Mouse (Mus musculus) forebrain, embryonic 15.5 days (tissue): ENCODE data around the gene Robo4. TPM values are rescaled to one million over a fixed set of nuclear protein-coding genes. Genes with fewer than 3 reads are reported as not detected.
A peak's percentile ranks its signal among the peaks of the same experiment; 100 is the strongest.

Experiments
- ATAC-seq: fragments of 200-750 bp; cut with Nextera tagmentation; replicated peaks from 2 replicates; pipeline ENCODE4 v1.8.0; 2017; ENCODE audit warnings: mild to moderate bottlenecking, moderate TSS enrichment, moderate library complexity
- H3K27ac ChIP-seq: fragments of 300-500 bp; sonication (generic); replicated peaks from 2 replicates; pipeline ENCODE4 v1.5.1; 2015; ENCODE audit warnings: mild to moderate bottlenecking, inconsistent platforms
- H3K27me3 ChIP-seq: fragments of 300-500 bp; sonication (generic); 2 replicates; pipeline ENCODE4 v1.6.1; 2015; ENCODE audit warnings: inconsistent platforms
- H3K36me3 ChIP-seq: fragments of 300-500 bp; sonication (generic); 2 replicates; pipeline ENCODE4 v1.6.1; 2015; ENCODE audit warnings: mild to moderate bottlenecking, inconsistent platforms
- H3K4me1 ChIP-seq: fragments of 300-500 bp; sonication (generic); 2 replicates; pipeline ENCODE4 v1.6.1; 2015; ENCODE audit warnings: inconsistent platforms
- H3K4me2 ChIP-seq: fragments of 300-500 bp; sonication (generic); replicated peaks from 2 replicates; pipeline ENCODE4 v1.6.1; 2015; ENCODE audit warnings: mild to moderate bottlenecking, inconsistent platforms
- H3K4me3 ChIP-seq: fragments of 300-500 bp; sonication (generic); 2 replicates; pipeline ENCODE4 v1.5.1; 2015; ENCODE audit warnings: mild to moderate bottlenecking, inconsistent platforms
- H3K9ac ChIP-seq: fragments of 300-500 bp; sonication (generic); replicated peaks from 2 replicates; pipeline ENCODE4 v1.6.1; 2015; ENCODE audit warnings: mild to moderate bottlenecking, inconsistent platforms
- H3K9me3 ChIP-seq: fragments of 300-500 bp; sonication (generic); 2 replicates; pipeline ENCODE4 v1.6.1; 2016; ENCODE audit warnings: inconsistent platforms
- WGBS: fragments of 180-500 bp; shearing (Covaris S2); methylation state at CpG from one replicate; pipeline ENCODE4 v1.1.7; 2015; ENCODE audit warnings: mixed read lengths; 5-methylcytosine and 5-hydroxymethylcytosine counted together
- polyA plus RNA-seq: library from polyadenylated mRNA; unstranded; fragments of >200 nt; fragmentation: Nextera tagmentation; extraction: Ambion mirVana; gene quantifications from 2 replicates; pipeline ENCODE4 v1.2.1, GENCODE M21; 2015

Robo4 gene
- polyA plus RNA-seq, 1 experiment from 2014 or later, result 3.3 TPM

DNA sequence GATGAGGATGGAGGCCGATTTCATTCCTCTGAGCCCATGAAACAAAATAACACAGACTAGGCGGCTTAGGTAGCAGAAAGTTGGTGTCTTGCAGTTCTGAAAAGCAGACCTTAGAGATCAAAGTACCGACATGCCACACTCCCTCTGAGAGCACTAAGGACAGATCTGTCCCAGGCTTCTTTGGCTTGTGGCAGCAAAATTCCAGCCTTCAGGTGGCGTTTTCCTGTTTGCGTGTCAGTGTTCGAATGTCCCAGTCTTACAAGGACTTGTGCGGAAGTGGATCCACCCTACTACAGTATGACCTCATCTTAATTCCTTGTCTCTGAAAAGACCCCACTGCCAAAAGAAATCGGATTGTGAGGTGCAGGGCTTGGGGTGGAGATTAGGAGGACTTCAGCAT is 32.8 kb upstream of the Robo4 start:
- H3K36me3 ChIP-seq, result no peaks in the 10 kb centered on the region
- no peak for ATAC-seq
- no peak overlapping the region for H3K27ac ChIP-seq
- no peak overlapping the region for H3K9ac ChIP-seq
- H3K27me3 ChIP-seq, result no peaks in the 10 kb centered on the region
- no peaks in the 10 kb centered on the region for H3K9me3 ChIP-seq
- WGBS, result 82% methylated on average over 8 of the region's 8 CpGs
- no peak overlapping the region for H3K4me3 ChIP-seq
- H3K4me2 ChIP-seq, result no peak overlapping the region
- H3K4me1 ChIP-seq, result no peaks in the 10 kb centered on the region

DNA sequence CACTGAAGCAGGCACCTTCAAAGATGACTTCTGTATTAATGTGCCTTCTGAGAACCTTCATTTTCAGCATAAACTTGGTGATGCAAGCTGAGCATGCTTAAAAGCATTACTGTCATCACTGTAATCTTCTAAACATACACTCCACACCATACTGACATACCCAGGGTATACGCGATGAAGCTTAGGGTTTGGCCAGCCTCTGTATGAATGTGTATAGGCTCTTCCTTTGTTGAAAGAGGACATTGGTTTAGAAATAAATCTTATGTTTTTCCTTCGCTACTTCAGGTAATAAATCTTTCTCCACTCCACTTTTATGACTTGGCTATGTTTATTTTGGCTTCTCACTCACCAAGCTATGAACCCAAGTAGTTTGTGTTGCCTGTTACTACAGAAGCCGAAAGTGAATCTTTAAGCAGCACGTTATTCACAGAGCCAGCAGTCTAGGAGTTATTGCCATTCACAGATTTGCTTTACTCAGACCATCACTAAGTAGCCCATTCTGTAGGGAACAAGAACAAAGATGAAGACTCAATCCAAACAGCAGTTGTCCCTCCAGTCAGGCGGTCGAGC is 30.4 kb upstream of the Robo4 start:
- H3K27ac ChIP-seq, result no peak overlapping the region
- H3K4me2 ChIP-seq, result no peak overlapping the region
- H3K27me3 ChIP-seq, result no peaks in the 10 kb centered on the region
- WGBS, result 90% methylated on average over 7 of the region's 7 CpGs
- no peak overlapping the region for H3K9ac ChIP-seq
- no peaks in the 10 kb centered on the region for H3K36me3 ChIP-seq
- H3K4me1 ChIP-seq, result no peaks in the 10 kb centered on the region
- no peaks in the 10 kb centered on the region for H3K9me3 ChIP-seq
- no peak for ATAC-seq
- no peak overlapping the region for H3K4me3 ChIP-seq

DNA sequence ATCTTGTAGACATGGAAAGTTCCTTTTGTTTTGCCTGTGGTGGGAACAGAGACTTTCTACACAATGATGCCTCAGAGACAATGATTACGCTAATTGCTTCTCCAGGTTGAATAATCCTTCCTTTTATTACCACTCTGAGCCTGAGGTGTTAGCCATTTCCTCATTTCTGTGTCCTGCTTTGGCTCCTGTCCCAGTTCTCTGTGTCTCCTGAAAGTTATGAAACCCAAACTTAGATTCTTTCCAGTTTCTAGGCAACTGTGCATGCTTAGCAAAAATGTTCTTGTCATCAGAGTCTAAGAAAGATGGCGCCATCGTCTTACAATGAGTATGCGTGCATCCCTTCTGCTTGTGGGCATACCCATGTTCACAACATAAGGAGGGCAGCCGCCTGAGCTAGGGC is 26.0 kb upstream of the Robo4 start:
- 78% methylated on average over 5 of the region's 5 CpGs for WGBS
- H3K4me3 ChIP-seq, result no peak overlapping the region
- ATAC-seq, result no peak
- H3K9ac ChIP-seq, result no peak overlapping the region
- H3K27ac ChIP-seq, result no peak overlapping the region
- no peaks in the 10 kb centered on the region for H3K9me3 ChIP-seq
- H3K4me2 ChIP-seq, result no peak overlapping the region
- no peaks in the 10 kb centered on the region for H3K27me3 ChIP-seq
- no peaks in the 10 kb centered on the region for H3K4me1 ChIP-seq
- no peaks in the 10 kb centered on the region for H3K36me3 ChIP-seq

DNA sequence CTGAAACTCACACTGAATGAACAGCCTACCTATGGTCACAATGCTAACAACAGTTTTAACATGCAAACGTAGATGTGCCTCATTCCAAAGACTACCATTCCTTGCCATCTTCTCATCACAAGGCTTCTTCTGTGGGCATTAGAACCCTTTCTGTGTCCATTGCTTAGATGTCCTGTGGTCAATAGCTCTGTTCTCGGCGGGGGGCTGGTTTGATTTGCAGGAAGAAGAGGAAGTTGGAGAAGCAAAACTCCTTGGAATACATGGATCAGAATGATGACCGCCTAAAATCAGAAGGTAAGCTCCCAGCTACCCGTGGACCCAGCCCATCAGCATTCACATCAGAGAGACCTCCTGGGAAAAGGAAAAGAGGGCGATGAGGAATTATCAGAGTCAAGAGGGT is 18.5 kb upstream of the Robo4 start:
- Histone ChIP-seq H3K4me2 (no peak overlapping the region), H3K4me3 (no peak overlapping the region), H3K9ac (no peak overlapping the region), H3K9me3 (no peaks in the 10 kb centered on the region), H3K4me1 (peaks cover 8% of the 10 kb centered on the region), H3K36me3 (no peaks in the 10 kb centered on the region), H3K27ac (no peak overlapping the region), H3K27me3 (no peaks in the 10 kb centered on the region)
- 94% methylated on average over 6 of the region's 6 CpGs for WGBS
- ATAC-seq, result no peak

DNA sequence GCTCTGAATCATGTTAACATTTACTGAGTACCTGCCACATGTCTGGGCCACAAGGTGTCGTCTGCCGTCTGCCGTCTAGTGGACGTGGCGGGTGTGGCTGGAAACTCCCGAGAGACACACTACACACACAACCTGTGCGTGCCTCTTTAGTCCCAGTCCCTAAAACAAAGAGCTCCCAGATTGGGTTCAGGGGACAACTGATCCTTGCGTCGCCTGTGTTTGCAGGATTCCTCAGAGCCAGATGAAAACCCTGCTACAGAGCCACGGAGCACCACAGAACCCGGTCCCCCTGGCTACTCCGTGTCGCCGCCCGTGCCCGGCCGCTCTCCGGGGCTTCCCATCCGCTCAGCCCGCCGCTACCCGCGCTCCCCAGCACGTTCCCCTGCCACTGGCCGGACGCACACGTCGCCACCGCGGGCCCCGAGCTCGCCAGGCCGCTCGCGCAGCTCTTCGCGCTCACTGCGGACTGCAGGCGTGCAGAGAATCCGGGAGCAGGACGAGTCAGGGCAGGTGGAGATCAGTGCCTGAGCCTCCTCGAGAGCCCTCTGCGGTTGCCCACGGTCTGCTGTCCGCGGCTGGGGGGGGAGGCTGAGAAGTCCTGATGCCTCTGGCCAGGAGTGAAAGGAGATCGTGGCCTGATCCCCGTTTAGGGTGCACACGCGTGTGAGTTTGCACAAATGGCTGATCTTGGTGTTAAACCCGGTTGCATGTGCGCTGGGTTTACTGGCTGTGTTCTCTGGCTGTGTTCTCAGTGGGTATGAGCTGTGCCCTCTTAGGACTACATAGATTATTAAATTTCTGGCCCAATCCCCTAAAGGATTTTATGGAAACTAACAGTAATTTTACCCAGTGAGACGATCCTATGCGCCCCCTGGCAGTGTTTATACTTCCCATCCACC is 17.2 kb upstream of the Robo4 start:
- Histone ChIP-seq H3K4me2 (peak overlapping the region; percentile 75), H3K27me3 (no peaks in the 10 kb centered on the region), H3K4me3 (peak overlapping the region; percentile 53), H3K27ac (0 out of 2 replicates have a peak overlapping the region, but pooled peaks have one; percentile 9), H3K9me3 (no peaks in the 10 kb centered on the region), H3K36me3 (no peaks in the 10 kb centered on the region), H3K4me1 (peaks cover 8% of the 10 kb centered on the region), H3K9ac (peak overlapping the region; percentile 67)
- ATAC-seq, result peak; percentile 86
- 7% methylated on average over 54 of the region's 54 CpGs for WGBS

DNA sequence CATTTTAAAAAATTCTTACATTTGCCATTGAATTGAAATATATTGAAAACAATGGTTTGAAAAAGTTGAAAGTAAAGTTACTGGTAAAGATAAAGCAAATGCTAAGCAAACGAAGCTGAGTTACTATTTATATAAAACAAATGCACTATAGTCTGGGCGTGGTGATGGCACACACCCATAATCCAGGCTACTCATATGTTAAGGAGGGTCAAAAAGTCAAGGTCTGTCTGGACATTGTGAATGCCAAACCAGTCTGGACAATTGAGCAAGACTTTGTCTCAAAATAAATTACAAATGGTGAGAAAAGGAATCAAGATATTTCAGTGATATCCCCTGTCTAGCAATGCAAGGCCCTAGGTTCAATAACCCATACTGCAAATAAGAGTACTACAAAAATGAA is 10.8 kb upstream of the Robo4 start:
- Histone ChIP-seq H3K4me2 (no peak overlapping the region), H3K9ac (no peak overlapping the region), H3K4me1 (no peaks in the 10 kb centered on the region), H3K4me3 (no peak overlapping the region), H3K9me3 (no peaks in the 10 kb centered on the region), H3K27me3 (no peaks in the 10 kb centered on the region), H3K36me3 (no peaks in the 10 kb centered on the region), H3K27ac (no peak overlapping the region)
- 81% methylated on average over 2 of the region's 2 CpGs for WGBS
- no peak for ATAC-seq

DNA sequence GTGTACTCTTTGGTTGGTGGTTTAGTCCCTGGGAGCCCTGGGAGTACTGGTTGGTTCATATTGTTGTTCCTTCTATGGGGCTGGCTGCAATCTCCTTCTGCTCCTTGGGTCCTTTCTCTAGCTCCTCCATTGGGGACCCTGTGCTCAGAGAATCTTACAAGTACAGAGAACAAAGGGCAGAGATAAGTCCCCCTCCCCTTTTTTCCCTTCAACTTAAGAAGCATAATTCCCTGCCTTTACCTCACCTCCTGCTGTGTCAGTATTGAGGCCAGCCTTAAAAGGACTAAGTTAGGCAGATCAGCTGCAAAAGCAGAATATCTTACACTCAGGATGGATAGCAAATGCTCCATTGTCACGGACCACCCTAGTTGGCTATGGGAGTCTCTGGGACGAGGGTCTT is 9.6 kb upstream of the Robo4 start:
- H3K4me1 ChIP-seq, result no peaks in the 10 kb centered on the region
- H3K9me3 ChIP-seq, result no peaks in the 10 kb centered on the region
- no peak overlapping the region for H3K4me3 ChIP-seq
- H3K9ac ChIP-seq, result no peak overlapping the region
- ATAC-seq, result no peak
- H3K36me3 ChIP-seq, result no peaks in the 10 kb centered on the region
- H3K27ac ChIP-seq, result no peak overlapping the region
- no peaks in the 10 kb centered on the region for H3K27me3 ChIP-seq
- no peak overlapping the region for H3K4me2 ChIP-seq
- WGBS, result 64% methylated on average over 2 of the region's 2 CpGs

DNA sequence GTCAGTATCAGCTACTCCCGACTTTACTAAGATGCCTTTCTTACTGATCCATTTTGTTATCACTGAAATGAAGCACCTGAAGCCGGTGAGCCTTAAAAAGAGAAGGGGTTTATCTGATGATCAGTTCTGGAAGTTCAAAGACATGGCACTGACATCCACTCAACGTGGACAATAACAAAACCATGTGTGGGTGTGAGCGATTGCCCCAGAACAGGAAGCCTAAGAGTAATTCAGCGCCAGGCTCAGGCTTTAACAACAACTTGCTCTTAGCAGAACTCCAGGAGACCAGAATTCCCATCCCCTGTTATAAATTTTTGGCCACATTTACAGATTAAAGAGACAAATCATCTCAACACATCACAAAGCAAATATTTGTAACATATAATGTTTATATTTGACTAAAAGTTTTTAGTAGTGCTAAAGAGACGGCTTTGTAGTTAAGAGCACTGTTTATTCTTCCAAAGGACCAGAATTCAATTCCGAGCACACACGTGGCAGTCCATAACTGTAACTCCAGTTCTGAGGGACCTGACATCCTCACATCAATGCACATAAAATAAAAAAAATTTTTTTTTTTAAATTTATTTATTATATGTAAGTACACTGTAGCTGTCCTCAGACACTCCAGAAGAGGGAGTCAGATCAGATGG is 8.1 kb upstream of the Robo4 start:
- H3K27ac ChIP-seq, result no peak overlapping the region
- H3K4me2 ChIP-seq, result no peak overlapping the region
- H3K9me3 ChIP-seq, result no peaks in the 10 kb centered on the region
- H3K4me3 ChIP-seq, result no peak overlapping the region
- H3K36me3 ChIP-seq, result no peaks in the 10 kb centered on the region
- ATAC-seq, result no peak
- no peaks in the 10 kb centered on the region for H3K4me1 ChIP-seq
- WGBS, result 79% methylated on average over 8 of the region's 8 CpGs
- no peaks in the 10 kb centered on the region for H3K27me3 ChIP-seq
- no peak overlapping the region for H3K9ac ChIP-seq

DNA sequence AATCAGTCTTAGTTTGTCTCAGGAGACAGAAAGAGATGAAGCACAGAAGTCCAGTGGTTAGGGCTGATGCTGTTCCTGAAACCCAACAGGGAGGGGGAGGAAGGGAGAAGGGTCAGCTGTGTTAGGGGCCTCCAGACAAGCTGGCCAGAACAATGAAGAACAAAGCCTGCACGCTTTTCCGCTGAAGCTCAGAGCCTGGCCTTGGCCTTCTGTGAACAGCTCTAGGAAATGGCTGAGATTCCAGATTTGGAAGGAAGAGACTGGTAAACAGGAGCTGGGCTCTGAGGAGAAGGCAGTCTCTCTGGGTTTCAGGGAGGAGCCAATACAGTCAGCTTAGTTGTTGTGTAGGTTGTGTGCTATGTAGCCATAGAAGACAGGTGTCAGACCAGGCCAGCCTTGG is 1.1 kb upstream of the Robo4 start:
- Histone ChIP-seq H3K27me3 (no peaks in the 10 kb centered on the region), H3K9me3 (no peaks in the 10 kb centered on the region), H3K9ac (no peak overlapping the region), H3K4me2 (no peak overlapping the region), H3K4me3 (no peak overlapping the region), H3K4me1 (no peaks in the 10 kb centered on the region), H3K36me3 (no peaks in the 10 kb centered on the region), H3K27ac (no peak overlapping the region)
- WGBS, result 46% methylated on average over 2 of the region's 2 CpGs
- no peak for ATAC-seq

DNA sequence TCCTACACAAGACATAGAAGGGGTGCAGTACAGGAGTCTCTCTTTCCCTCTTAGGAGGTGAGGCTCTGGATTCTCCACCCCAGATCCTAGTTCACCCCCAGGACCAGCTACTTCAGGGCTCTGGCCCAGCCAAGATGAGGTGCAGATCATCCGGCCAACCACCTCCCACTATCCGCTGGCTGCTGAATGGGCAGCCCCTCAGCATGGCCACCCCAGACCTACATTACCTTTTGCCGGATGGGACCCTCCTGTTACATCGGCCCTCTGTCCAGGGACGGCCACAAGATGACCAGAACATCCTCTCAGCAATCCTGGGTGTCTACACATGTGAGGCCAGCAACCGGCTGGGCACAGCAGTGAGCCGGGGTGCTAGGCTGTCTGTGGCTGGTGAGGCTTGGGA is 804 bp downstream of the Robo4 start:
- no peak overlapping the region for H3K27ac ChIP-seq

DNA sequence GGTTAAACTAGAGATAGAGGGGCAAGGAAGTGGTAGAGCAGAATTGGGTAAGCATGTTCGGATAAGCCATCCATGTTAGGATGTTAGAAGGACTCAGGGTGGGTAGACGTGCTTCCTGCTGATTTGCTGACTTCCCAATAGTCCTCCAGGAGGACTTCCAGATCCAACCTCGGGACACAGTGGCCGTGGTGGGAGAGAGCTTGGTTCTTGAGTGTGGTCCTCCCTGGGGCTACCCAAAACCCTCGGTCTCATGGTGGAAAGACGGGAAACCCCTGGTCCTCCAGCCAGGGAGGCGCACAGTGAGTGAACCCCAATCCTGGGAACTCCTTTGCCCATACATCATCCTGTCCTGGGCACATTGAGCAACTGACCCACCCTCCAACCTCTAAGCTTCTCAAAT is 1.3 kb downstream of the Robo4 start:
- no peak overlapping the region for H3K9ac ChIP-seq
- no peak overlapping the region for H3K4me3 ChIP-seq
- WGBS, result 91% methylated on average over 7 of the region's 7 CpGs
- H3K27ac ChIP-seq, result no peak overlapping the region
- no peak for ATAC-seq
- H3K9me3 ChIP-seq, result no peaks in the 10 kb centered on the region
- no peaks in the 10 kb centered on the region for H3K36me3 ChIP-seq
- 0 out of 2 replicates have a peak, but pooled peaks cover 3% of the 10 kb centered on the region for H3K4me1 ChIP-seq
- H3K4me2 ChIP-seq, result no peak overlapping the region
- H3K27me3 ChIP-seq, result no peaks in the 10 kb centered on the region

More for the DNA sequence above, 804 bp downstream of the Robo4 start:
- no peak overlapping the region for H3K4me2 ChIP-seq
- H3K36me3 ChIP-seq, result no peaks in the 10 kb centered on the region
- H3K4me3 ChIP-seq, result no peak overlapping the region
- no peaks in the 10 kb centered on the region for H3K4me1 ChIP-seq
- H3K9ac ChIP-seq, result no peak overlapping the region
- H3K27me3 ChIP-seq, result no peaks in the 10 kb centered on the region
- 87% methylated on average over 7 of the region's 7 CpGs for WGBS
- H3K9me3 ChIP-seq, result no peaks in the 10 kb centered on the region
- no peak for ATAC-seq

DNA sequence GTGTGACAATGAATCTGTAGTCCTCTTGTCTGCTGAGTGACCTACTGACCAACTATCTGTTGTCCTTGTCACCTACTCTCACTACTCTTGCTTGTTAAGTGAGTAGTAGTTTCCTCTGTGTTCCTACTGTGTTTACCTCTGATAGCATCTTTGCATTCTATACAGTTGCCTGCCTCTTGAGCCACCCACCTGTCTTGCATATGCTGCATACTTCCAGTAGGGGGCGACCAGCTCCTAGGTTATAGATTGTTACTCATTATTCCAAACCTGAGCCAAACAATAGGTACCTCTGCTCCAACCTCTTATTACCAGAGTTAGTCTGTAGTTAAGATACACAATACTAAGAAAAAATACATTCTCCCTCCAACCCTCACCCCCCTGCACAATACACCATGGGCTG is 4.7 kb downstream of the Robo4 start:
- 0% methylated on average over 1 of the region's 1 CpGs for WGBS
- Histone ChIP-seq H3K4me1 (0 out of 2 replicates have a peak, but pooled peaks cover 6% of the 10 kb centered on the region), H3K36me3 (no peaks in the 10 kb centered on the region)

More for the DNA sequence above, 4.7 kb downstream of the Robo4 start:
- Histone ChIP-seq H3K4me2 (no peak overlapping the region), H3K9me3 (no peaks in the 10 kb centered on the region), H3K9ac (no peak overlapping the region), H3K4me3 (no peak overlapping the region), H3K27ac (no peak overlapping the region), H3K27me3 (no peaks in the 10 kb centered on the region)
- peak; percentile 55 for ATAC-seq
